9 mouse cellular contexts compared by ENCODE assay signal in genomic region chr4:132088921-132089320, GRCm38 (mm10). TPM values are rescaled to one million over a fixed set of nuclear protein-coding genes. Genes with fewer than 3 reads are reported as not detected.
DNase-seq lines count a peak whose midpoint lies in the region; ATAC-seq and TF ChIP-seq lines count a peak whose summit lies in the region.
"Had no signal": no experiment of that assay in that cellular context is flagged by ENCODE, and none has a peak within 500 bp of the region (broad histone marks: within the 10 kb centered on the region; RNA-seq: fewer than 3 reads in every experiment).

No protein-coding gene starts in this region.

- DNase-seq in heart, adult 2 months, result peak in 1 of 2 experiments; percentile 51
- peak; percentile 26 for DNase-seq in 3134 (ENCODE audit: extremely low read depth, insufficient read length, low spot score)
- peak; percentile 83 for DNase-seq in MN1 (ENCODE audit: low spot score)
- peak; percentile 65 for DNase-seq in kidney, adult 9 months
- peak; percentile 90 for DNase-seq in lung, embryonic 14.5 days
- DNase-seq in right cerebral cortex, postnatal 4 days, result peak; percentile 66

- ATAC-seq in heart, embryonic 12.5 days (ENCODE audit: insufficient number of reproducible peaks, low FRiP score), result no peak
- peak; percentile 74 for ATAC-seq in common myeloid progenitor, adult 5-6 weeks (replicated peaks; ENCODE audit: low read depth, poor library complexity, severe bottlenecking)
- 0 out of 2 replicates have a peak, but pooled peaks have one; percentile 28 for ATAC-seq in lung, embryonic 14.5 days (ENCODE audit: insufficient read depth)

- intact Hi-C loops in heart, adult 2 months (cut with DNase I), result loop anchor here (1.0 to 5.0 kb wide), 2 partner anchors 89 to 258 kb away; no protein-coding TSS in a partner anchor

- peak; percentile 72; the same call in 1 of the 2 replicates for TF ChIP-seq EP300 in heart, adult 2 months (IDR thresholded peaks at IDR 0.05; ENCODE audit: insufficient read depth, low read depth, low read length)

- H3K9ac ChIP-seq in heart, adult 2 months (ENCODE audit: low read depth, low read length), result no peak overlapping the region
- no peak overlapping the region for H3K9ac ChIP-seq in heart, embryonic 12.5 days
- no peak overlapping the region for H3K9ac ChIP-seq in lung, embryonic 14.5 days

- peak; percentile 94 for TF ChIP-seq CTCF in heart, adult 2 months (IDR thresholded peaks at IDR 0.05)
- peak; percentile 93 for TF ChIP-seq CTCF in lung, embryonic 14.5 days (IDR thresholded peaks at IDR 0.05; ENCODE audit: low read depth)

- no peaks in the 10 kb centered on the region for H3K9me3 ChIP-seq in heart, embryonic 12.5 days (replicated peaks)
- no peaks in the 10 kb centered on the region for H3K9me3 ChIP-seq in lung, embryonic 14.5 days (ENCODE audit: low read depth, low read length)

- WGBS in heart, adult 2 months, result 17% methylated on average over 7 of the region's 7 CpGs
- WGBS in heart, embryonic 12.5 days, result 20% methylated on average over 7 of the region's 7 CpGs
- 15% methylated on average over 7 of the region's 7 CpGs for WGBS in lung, embryonic 14.5 days

- H3K36me3 ChIP-seq in heart, adult 2 months (ENCODE audit: control insufficient read depth, insufficient read depth, low read length), result no peaks in the 10 kb centered on the region
- H3K36me3 ChIP-seq in heart, embryonic 12.5 days, result no peaks in the 10 kb centered on the region
- no peaks in the 10 kb centered on the region for H3K36me3 ChIP-seq in lung, embryonic 14.5 days (ENCODE audit: insufficient read depth)

- no peak overlapping the region for H3K4me2 ChIP-seq in heart, embryonic 12.5 days
- no peak overlapping the region for H3K4me2 ChIP-seq in lung, embryonic 14.5 days

- H3K27me3 ChIP-seq in heart, adult 2 months (ENCODE audit: control insufficient read depth, insufficient read depth, low read length), result no peaks in the 10 kb centered on the region
- H3K27me3 ChIP-seq in heart, embryonic 12.5 days (replicated peaks), result no peaks in the 10 kb centered on the region
- no peaks in the 10 kb centered on the region for H3K27me3 ChIP-seq in lung, embryonic 14.5 days (ENCODE audit: insufficient read depth, low read length)

- H3K4me1 ChIP-seq in heart, adult 2 months (ENCODE audit: control insufficient read depth, insufficient read depth, low read length), result no peaks in the 10 kb centered on the region
- peaks cover 4% of the 10 kb centered on the region for H3K4me1 ChIP-seq in heart, embryonic 12.5 days (replicated peaks)
- no peaks in the 10 kb centered on the region for H3K4me1 ChIP-seq in lung, embryonic 14.5 days (ENCODE audit: insufficient read depth)

- no peak for TF ChIP-seq POLR2A in heart, adult 2 months (IDR thresholded peaks at IDR 0.05; ENCODE audit: insufficient read depth, low read depth, low read length)

- no peak overlapping the region for H3K4me3 ChIP-seq in heart, adult 2 months
- no peak overlapping the region for H3K4me3 ChIP-seq in heart, embryonic 12.5 days
- H3K4me3 ChIP-seq in lung, embryonic 14.5 days (ENCODE audit: low read depth, low read length), result no peak overlapping the region

- no peaks in the 10 kb centered on the region for H3K79me2 ChIP-seq in heart, adult 2 months (replicated peaks; ENCODE audit: control insufficient read depth, insufficient read depth, low read length)

- no peak overlapping the region for H3K27ac ChIP-seq in heart, adult 2 months
- H3K27ac ChIP-seq in heart, embryonic 12.5 days (ENCODE audit: poor library complexity, severe bottlenecking), result no peak overlapping the region
- no peak overlapping the region for H3K27ac ChIP-seq in lung, embryonic 14.5 days (ENCODE audit: low read depth)

RNA-seq across cellular contexts. Expression of gene Epb41, which starts 13.8 kb away (rescaled TPM):
- 100 to 1,000 TPM; 128 to 256 TPM for total RNA-seq in heart, adult 2 months (2021)
- polyA plus RNA-seq in heart, adult 2 months (2012; rRNA removed), result 58.7 and 62.5 TPM in 2 replicates
- 97.6 and 102 TPM in 2 replicates for polyA plus RNA-seq in heart, embryonic 12.5 days (2016; fragmentation: Nextera tagmentation; extraction: Ambion mirVana)
- 89.1 and 138 TPM in 2 replicates for total RNA-seq in common myeloid progenitor, adult 5-6 weeks (2017)
- polyA plus RNA-seq in lung, embryonic 14.5 days (2014; fragmentation: Nextera tagmentation; extraction: Ambion mirVana), result 79.1 and 86.3 TPM in 2 replicates

RNA-seq across cellular contexts. Expression of gene Gm10300, which starts 14.4 kb away (rescaled TPM):
- total RNA-seq in heart, adult 2 months (2021), result under 1 TPM; 0.11 to 0.13 TPM
- 0.08 and 0.12 TPM in 2 replicates for polyA plus RNA-seq in heart, adult 2 months (2012; rRNA removed)
- 0.15 and 0.28 TPM in 2 replicates for polyA plus RNA-seq in heart, embryonic 12.5 days (2016; fragmentation: Nextera tagmentation; extraction: Ambion mirVana)
- total RNA-seq in common myeloid progenitor, adult 5-6 weeks (2017), result 0.14 and 1.0 TPM in 2 replicates
- polyA plus RNA-seq in lung, embryonic 14.5 days (2014; fragmentation: Nextera tagmentation; extraction: Ambion mirVana), result 0.08 and 0.11 TPM in 2 replicates
- total RNA-seq: layer of hippocampus, postnatal 25 days had no signal

RNA-seq across cellular contexts. Expression of gene Oprd1, which starts 55.4 kb away (rescaled TPM):
- under 1 TPM; 0.20 to 0.21 TPM for total RNA-seq in heart, adult 2 months (2021)
- 0.43 and 0.64 TPM in 2 replicates for polyA plus RNA-seq in heart, adult 2 months (2012; rRNA removed)
- 1.3 and 1.5 TPM in 2 replicates for polyA plus RNA-seq in heart, embryonic 12.5 days (2016; fragmentation: Nextera tagmentation; extraction: Ambion mirVana)
- not detected in 2 replicates for total RNA-seq in common myeloid progenitor, adult 5-6 weeks (2017)
- 0.04 TPM in 1 of 2 replicates, not detected in the other for polyA plus RNA-seq in lung, embryonic 14.5 days (2014; fragmentation: Nextera tagmentation; extraction: Ambion mirVana)
